Mouse (Mus musculus) urinary bladder, adult 2 months (tissue): Measurements from ENCODE around the gene Slc16a7. TPM values are rescaled to one million over a fixed set of nuclear protein-coding genes. Genes with fewer than 3 reads are reported as not detected.

Experiments
- DNase-seq: peaks from one replicate; pipeline ENCODE4 v3.0.0; 2022; ENCODE audit warnings: low spot score
- polyA plus RNA-seq: library from polyadenylated mRNA; depleted of rRNA; stranded (reverse); fragments of >200 nt; gene quantifications from 2 replicates; pipeline ENCODE4 v1.2.3, GENCODE M21; 2012

Slc16a7 gene
- polyA plus RNA-seq, 1 experiment, result 40.9 TPM

GRCm38 (mm10) chr10:125184146-125184545 is 205.1 kb downstream of the Slc16a7 start:
- DNase-seq, result no peak

- no peak for DNase-seq
Observed at GRCm38 (mm10) chr10:125182545-125182944, 206.7 kb downstream of the Slc16a7 start.

- no peak for DNase-seq
Observed at GRCm38 (mm10) chr10:125177782-125178181, 211.5 kb downstream of the Slc16a7 start.

GRCm38 (mm10) chr10:125175013-125175650 is 214.1 kb downstream of the Slc16a7 start:
- DNase-seq, result no peak

GRCm38 (mm10) chr10:125171625-125172024 is 217.6 kb downstream of the Slc16a7 start:
- no peak for DNase-seq

- DNase-seq, result no peak
Observed at GRCm38 (mm10) chr10:125171154-125171553, 218.1 kb downstream of the Slc16a7 start.
